Mouse (Mus musculus): ENCODE results near the gene Prph.

Prph gene

GRCm38 (mm10) chr15:99055040-99055439 lies at the start of gene Prph:
TSS of gene Prph (plus strand) at chr15:99055174.
- no peak for DNase-seq (ENCODE audit: low spot score)

GRCm38 (mm10) chr15:99008801-99009241 lies 46.2 kb upstream of the Prph start:
- DNase-seq (ENCODE audit: low spot score): no peak

- DNase-seq (ENCODE audit: low spot score): no peak
These were observed 44.1 kb upstream of the Prph start for GRCm38 (mm10) chr15:99010896-99011295.

GRCm38 (mm10) chr15:99011946-99012345 lies 43.0 kb upstream of the Prph start:
- no peak for DNase-seq (ENCODE audit: low spot score)

GRCm38 (mm10) chr15:99014496-99015030 lies 40.4 kb upstream of the Prph start:
- no peak for DNase-seq (ENCODE audit: low spot score)

- DNase-seq (ENCODE audit: low spot score): no peak
These were observed 37.6 kb upstream of the Prph start for GRCm38 (mm10) chr15:99017355-99017761.

GRCm38 (mm10) chr15:99017986-99018385 lies 37.0 kb upstream of the Prph start:
- no peak for DNase-seq (ENCODE audit: low spot score)

- DNase-seq (ENCODE audit: low spot score): no peak
These were observed 36.3 kb upstream of the Prph start for GRCm38 (mm10) chr15:99018630-99019029.

- no peak for DNase-seq (ENCODE audit: low spot score)
These were observed 35.5 kb upstream of the Prph start for GRCm38 (mm10) chr15:99019436-99019835.

- no peak for DNase-seq (ENCODE audit: low spot score)
These were observed 34.8 kb upstream of the Prph start for GRCm38 (mm10) chr15:99020171-99020570.

GRCm38 (mm10) chr15:99021255-99021654 lies 33.7 kb upstream of the Prph start:
- no peak for DNase-seq (ENCODE audit: low spot score)

- DNase-seq (ENCODE audit: low spot score): peak; percentile 75
These were observed 30.2 kb upstream of the Prph start for GRCm38 (mm10) chr15:99024668-99025314.

GRCm38 (mm10) chr15:99025414-99025813 lies 29.6 kb upstream of the Prph start:
- no peak for DNase-seq (ENCODE audit: low spot score)

- DNase-seq (ENCODE audit: low spot score): no peak
These were observed 28.7 kb upstream of the Prph start for GRCm38 (mm10) chr15:99026259-99026658.

- DNase-seq (ENCODE audit: low spot score): no peak
These were observed 27.9 kb upstream of the Prph start for GRCm38 (mm10) chr15:99027116-99027515.

GRCm38 (mm10) chr15:99028874-99029458 lies 26.0 kb upstream of the Prph start:
- DNase-seq (ENCODE audit: low spot score): no peak

GRCm38 (mm10) chr15:99029619-99030584 lies 25.1 kb upstream of the Prph start, which contains the start of gene Tuba1c:
TSS of gene Tuba1c (plus strand) at chr15:99029891.
- DNase-seq (ENCODE audit: low spot score): peak; percentile 94

- DNase-seq (ENCODE audit: low spot score): peak; percentile 44
These were observed 24.2 kb upstream of the Prph start for GRCm38 (mm10) chr15:99030585-99031387.

- no peak for DNase-seq (ENCODE audit: low spot score)
These were observed 23.6 kb upstream of the Prph start for GRCm38 (mm10) chr15:99031388-99031675.

GRCm38 (mm10) chr15:99032041-99032725 lies 22.8 kb upstream of the Prph start:
- DNase-seq (ENCODE audit: low spot score): no peak

GRCm38 (mm10) chr15:99032726-99033250 lies 22.2 kb upstream of the Prph start:
- DNase-seq (ENCODE audit: low spot score): no peak
